ENCODE assay signal across 8 mouse cellular contexts in genomic region chr16:17920586-17920985, GRCm38 (mm10). TPM values are rescaled to one million over a fixed set of nuclear protein-coding genes. Genes with fewer than 3 reads are reported as not detected.
DNase-seq lines count a peak whose midpoint lies in the region; ATAC-seq and TF ChIP-seq lines count a peak whose summit lies in the region.

No protein-coding gene starts in this region.

- 15% methylated on average over 20 of the region's 20 CpGs for WGBS in lung, postnatal 0 days
- 3% methylated on average over 20 of the region's 20 CpGs for WGBS in forebrain, embryonic 16.5 days
- 30% methylated on average over 20 of the region's 20 CpGs for WGBS in liver, embryonic 15.5 days (ENCODE audit: insufficient replicate concordance)
- 17% methylated on average over 20 of the region's 20 CpGs for WGBS in stomach, postnatal 0 days
- WGBS in cerebellum, adult 2 months = 25% methylated on average over 20 of the region's 20 CpGs

- no peak overlapping the region for H3K4me3 ChIP-seq in lung, postnatal 0 days (ENCODE audit: low read depth, low read length)
- no peak overlapping the region for H3K4me3 ChIP-seq in forebrain, embryonic 16.5 days (replicated peaks; ENCODE audit: low read length)
- H3K4me3 ChIP-seq in liver, embryonic 15.5 days (replicated peaks) = peak overlapping the region; percentile 85
- H3K4me3 ChIP-seq in stomach, postnatal 0 days (ENCODE audit: low read depth, low read length) = no peak overlapping the region
- H3K4me3 ChIP-seq in cerebellum, adult 2 months (replicated peaks; ENCODE audit: insufficient read depth, low read depth, low read length) = no peak overlapping the region

- peaks cover 15% of the 10 kb centered on the region; the same call in 1 of the 2 replicates for H3K4me1 ChIP-seq in lung, postnatal 0 days (ENCODE audit: insufficient read depth, low read depth, low read length)
- peaks cover 23% of the 10 kb centered on the region for H3K4me1 ChIP-seq in forebrain, embryonic 16.5 days (replicated peaks; ENCODE audit: control insufficient read depth, insufficient read depth, low read length)
- peaks cover 29% of the 10 kb centered on the region for H3K4me1 ChIP-seq in liver, embryonic 15.5 days (replicated peaks)
- peaks cover 2% of the 10 kb centered on the region; the same call in 1 of the 2 replicates for H3K4me1 ChIP-seq in stomach, postnatal 0 days (replicated peaks; ENCODE audit: control insufficient read depth, insufficient read depth)
- peaks cover 6% of the 10 kb centered on the region; the same call in 1 of the 2 replicates for H3K4me1 ChIP-seq in cerebellum, adult 2 months (ENCODE audit: control insufficient read depth, insufficient read depth, low read length)

- H3K27ac ChIP-seq in lung, postnatal 0 days (ENCODE audit: low read length) = no peak overlapping the region
- H3K27ac ChIP-seq in forebrain, embryonic 16.5 days (ENCODE audit: low read length) = no peak overlapping the region
- H3K27ac ChIP-seq in liver, embryonic 15.5 days (replicated peaks) = no peak overlapping the region
- no peak overlapping the region for H3K27ac ChIP-seq in stomach, postnatal 0 days (replicated peaks)
- H3K27ac ChIP-seq in cerebellum, adult 2 months (ENCODE audit: insufficient read depth, low read length) = no peak overlapping the region

- H3K9ac ChIP-seq in lung, postnatal 0 days (replicated peaks; ENCODE audit: low read depth) = no peak overlapping the region
- H3K9ac ChIP-seq in forebrain, embryonic 16.5 days (replicated peaks; ENCODE audit: low read depth, low read length) = peak overlapping the region; percentile 85; the same call in 1 of the 2 replicates
- no peak overlapping the region for H3K9ac ChIP-seq in liver, embryonic 15.5 days
- H3K9ac ChIP-seq in stomach, postnatal 0 days (ENCODE audit: low read length) = peak overlapping the region; percentile 68; the same call in 1 of the 2 replicates

- DNase-seq in lung, postnatal 0 days (ENCODE audit: low spot score) = no peak
- DNase-seq in lung, postnatal 10 days = no peak
- DNase-seq in stomach, postnatal 0 days (ENCODE audit: low spot score) = no peak
- DNase-seq in cerebellum, adult 2 months = no peak
- no peak for DNase-seq in adrenal gland, postnatal 36 days
- no peak for DNase-seq in B cell, adult 2 months

- TF ChIP-seq CTCF in lung, postnatal 0 days (IDR thresholded peaks at IDR 0.05) = no peak
- no peak for TF ChIP-seq CTCF in stomach, postnatal 0 days (IDR thresholded peaks at IDR 0.05; ENCODE audit: low read depth)
- no peak for TF ChIP-seq CTCF in cerebellum, adult 2 months (IDR thresholded peaks at IDR 0.05; ENCODE audit: borderline replicate concordance, insufficient read depth, low read depth, low read length)

- H3K4me2 ChIP-seq in lung, postnatal 0 days (replicated peaks; ENCODE audit: low read depth, low read length) = 0 out of 2 replicates have a peak overlapping the region, but pooled peaks have one; percentile 90
- no peak overlapping the region for H3K4me2 ChIP-seq in forebrain, embryonic 16.5 days (ENCODE audit: low read length)
- H3K4me2 ChIP-seq in liver, embryonic 15.5 days = peak overlapping the region; percentile 83
- peak overlapping the region; percentile 96; the same call in 1 of the 2 replicates for H3K4me2 ChIP-seq in stomach, postnatal 0 days (replicated peaks; ENCODE audit: low read depth)

- peaks cover 15% of the 10 kb centered on the region; the same call in 1 of the 2 replicates for H3K27me3 ChIP-seq in lung, postnatal 0 days (replicated peaks; ENCODE audit: insufficient read depth, low read length)
- H3K27me3 ChIP-seq in forebrain, embryonic 16.5 days (replicated peaks; ENCODE audit: control insufficient read depth, insufficient read depth, low read length) = peaks cover 21% of the 10 kb centered on the region
- H3K27me3 ChIP-seq in liver, embryonic 15.5 days = peaks cover 47% of the 10 kb centered on the region
- H3K27me3 ChIP-seq in stomach, postnatal 0 days (ENCODE audit: control insufficient read depth, insufficient read depth, low read length) = peaks cover 3% of the 10 kb centered on the region; the same call in 1 of the 2 replicates
- H3K27me3 ChIP-seq in cerebellum, adult 2 months (ENCODE audit: control insufficient read depth, insufficient read depth, low read length) = no peaks in the 10 kb centered on the region

- ATAC-seq in lung, postnatal 0 days = no peak
- no peak for ATAC-seq in forebrain, embryonic 16.5 days
- no peak for ATAC-seq in liver, embryonic 15.5 days (ENCODE audit: insufficient read depth)
- ATAC-seq in stomach, postnatal 0 days (ENCODE audit: low FRiP score, low TSS enrichment) = no peak

- no peaks in the 10 kb centered on the region for H3K9me3 ChIP-seq in lung, postnatal 0 days (ENCODE audit: low read length)
- no peaks in the 10 kb centered on the region for H3K9me3 ChIP-seq in forebrain, embryonic 16.5 days (ENCODE audit: control insufficient read depth, low read length)
- H3K9me3 ChIP-seq in liver, embryonic 15.5 days (replicated peaks) = no peaks in the 10 kb centered on the region
- no peaks in the 10 kb centered on the region for H3K9me3 ChIP-seq in stomach, postnatal 0 days (ENCODE audit: control insufficient read depth, low read length)

- no peak for TF ChIP-seq EP300 in lung, postnatal 0 days (IDR thresholded peaks at IDR 0.05)
- TF ChIP-seq EP300 in stomach, postnatal 0 days (optimal IDR thresholded peaks at IDR 0.05) = no peak

- no peak for TF ChIP-seq POLR2A in cerebellum, adult 2 months (IDR thresholded peaks at IDR 0.05; ENCODE audit: borderline replicate concordance, insufficient read depth, low read length)

- no peaks in the 10 kb centered on the region for H3K36me3 ChIP-seq in lung, postnatal 0 days (ENCODE audit: insufficient read depth, low read length)
- H3K36me3 ChIP-seq in forebrain, embryonic 16.5 days (ENCODE audit: control insufficient read depth, insufficient read depth) = no peaks in the 10 kb centered on the region
- peaks cover 10% of the 10 kb centered on the region for H3K36me3 ChIP-seq in liver, embryonic 15.5 days (replicated peaks)
- no peaks in the 10 kb centered on the region for H3K36me3 ChIP-seq in stomach, postnatal 0 days (ENCODE audit: control insufficient read depth, insufficient read depth, low read length)

RNA-seq across cellular contexts. Expression of gene Gsc2, which starts 5.7 kb away (rescaled TPM):
- not detected in 2 replicates for polyA plus RNA-seq in lung, postnatal 0 days (2015; fragmentation: Nextera tagmentation; extraction: Ambion mirVana)
- 0.30 TPM in 1 of 2 replicates, not detected in the other for polyA plus RNA-seq in forebrain, embryonic 16.5 days (2015; fragmentation: Nextera tagmentation; extraction: Ambion mirVana)
- polyA plus RNA-seq in liver, embryonic 15.5 days (2015; fragmentation: Nextera tagmentation; extraction: Ambion mirVana) = not detected in 2 replicates
- 0.21 and 0.23 TPM in 2 replicates for polyA plus RNA-seq in stomach, postnatal 0 days (2015; fragmentation: Nextera tagmentation; extraction: Ambion mirVana)
- polyA plus RNA-seq in cerebellum, adult 2 months (2012; rRNA removed) = not detected in 2 replicates
- not detected for total RNA-seq in adrenal gland, postnatal 36 days (2021)

RNA-seq across cellular contexts. Expression of gene Slc25a1, which starts 7.4 kb away (rescaled TPM):
- polyA plus RNA-seq in lung, postnatal 0 days (2015; fragmentation: Nextera tagmentation; extraction: Ambion mirVana) = 87.3 and 94.0 TPM in 2 replicates
- 133 and 155 TPM in 2 replicates for polyA plus RNA-seq in forebrain, embryonic 16.5 days (2015; fragmentation: Nextera tagmentation; extraction: Ambion mirVana)
- 63.1 and 69.7 TPM in 2 replicates for polyA plus RNA-seq in liver, embryonic 15.5 days (2015; fragmentation: Nextera tagmentation; extraction: Ambion mirVana)
- polyA plus RNA-seq in stomach, postnatal 0 days (2015; fragmentation: Nextera tagmentation; extraction: Ambion mirVana) = 219 and 245 TPM in 2 replicates
- polyA plus RNA-seq in cerebellum, adult 2 months (2012; rRNA removed) = 64.4 and 76.5 TPM in 2 replicates
- 100 to 1,000 TPM; 365 to 608 TPM for total RNA-seq in adrenal gland, postnatal 36 days (2021)

RNA-seq across cellular contexts. Expression of gene Ess2, which starts 9.4 kb away (rescaled TPM):
- 21.8 and 22.6 TPM in 2 replicates for polyA plus RNA-seq in lung, postnatal 0 days (2015; fragmentation: Nextera tagmentation; extraction: Ambion mirVana)
- 57.2 and 60.8 TPM in 2 replicates for polyA plus RNA-seq in forebrain, embryonic 16.5 days (2015; fragmentation: Nextera tagmentation; extraction: Ambion mirVana)
- polyA plus RNA-seq in liver, embryonic 15.5 days (2015; fragmentation: Nextera tagmentation; extraction: Ambion mirVana) = 9.9 and 10.0 TPM in 2 replicates
- polyA plus RNA-seq in stomach, postnatal 0 days (2015; fragmentation: Nextera tagmentation; extraction: Ambion mirVana) = 15.6 and 17.0 TPM in 2 replicates
- 41.5 and 41.7 TPM in 2 replicates for polyA plus RNA-seq in cerebellum, adult 2 months (2012; rRNA removed)
- 10 to 100 TPM; 13.9 to 16.7 TPM for total RNA-seq in adrenal gland, postnatal 36 days (2021)

RNA-seq across cellular contexts. Expression of gene Tssk2, which starts 22.1 kb away (rescaled TPM):
- not detected in 2 replicates for polyA plus RNA-seq in lung, postnatal 0 days (2015; fragmentation: Nextera tagmentation; extraction: Ambion mirVana)
- 0.17 TPM in 1 of 2 replicates, not detected in the other for polyA plus RNA-seq in forebrain, embryonic 16.5 days (2015; fragmentation: Nextera tagmentation; extraction: Ambion mirVana)
- not detected in 2 replicates for polyA plus RNA-seq in liver, embryonic 15.5 days (2015; fragmentation: Nextera tagmentation; extraction: Ambion mirVana)
- polyA plus RNA-seq in stomach, postnatal 0 days (2015; fragmentation: Nextera tagmentation; extraction: Ambion mirVana) = 0.07 TPM in 1 of 2 replicates, not detected in the other
- not detected in 2 replicates for polyA plus RNA-seq in cerebellum, adult 2 months (2012; rRNA removed)
- not detected for total RNA-seq in adrenal gland, postnatal 36 days (2021)

RNA-seq across cellular contexts. Expression of gene Dgcr2, which starts 22.2 kb away (rescaled TPM):
- 47.3 and 49.2 TPM in 2 replicates for polyA plus RNA-seq in lung, postnatal 0 days (2015; fragmentation: Nextera tagmentation; extraction: Ambion mirVana)
- 108 and 110 TPM in 2 replicates for polyA plus RNA-seq in forebrain, embryonic 16.5 days (2015; fragmentation: Nextera tagmentation; extraction: Ambion mirVana)
- polyA plus RNA-seq in liver, embryonic 15.5 days (2015; fragmentation: Nextera tagmentation; extraction: Ambion mirVana) = 18.3 and 22.0 TPM in 2 replicates
- polyA plus RNA-seq in stomach, postnatal 0 days (2015; fragmentation: Nextera tagmentation; extraction: Ambion mirVana) = 38.8 and 40.7 TPM in 2 replicates
- 145 and 162 TPM in 2 replicates for polyA plus RNA-seq in cerebellum, adult 2 months (2012; rRNA removed)
- 10 to 100 TPM; 61.7 to 67.5 TPM for total RNA-seq in adrenal gland, postnatal 36 days (2021)

Comparison
In these comparisons a context has a peak if more than half of its experiments do, and no peak if none do; other contexts are left out.
1. H3K9ac ChIP-seq: peak in forebrain, embryonic 16.5 days (single experiment) and stomach, postnatal 0 days (single experiment); none in lung, postnatal 0 days (single experiment) and liver, embryonic 15.5 days (single experiment).